Mouse (Mus musculus): ENCODE measurements around the gene Nrbp1. TPM values are rescaled to one million over a fixed set of nuclear protein-coding genes. Genes with fewer than 3 reads are reported as not detected.
A peak's percentile ranks its signal among the peaks of the same experiment; 100 is the strongest.

The Nrbp1 gene
- polyA plus RNA-seq, 1 experiment from 2014 or later = 96.4 TPM

DNA sequence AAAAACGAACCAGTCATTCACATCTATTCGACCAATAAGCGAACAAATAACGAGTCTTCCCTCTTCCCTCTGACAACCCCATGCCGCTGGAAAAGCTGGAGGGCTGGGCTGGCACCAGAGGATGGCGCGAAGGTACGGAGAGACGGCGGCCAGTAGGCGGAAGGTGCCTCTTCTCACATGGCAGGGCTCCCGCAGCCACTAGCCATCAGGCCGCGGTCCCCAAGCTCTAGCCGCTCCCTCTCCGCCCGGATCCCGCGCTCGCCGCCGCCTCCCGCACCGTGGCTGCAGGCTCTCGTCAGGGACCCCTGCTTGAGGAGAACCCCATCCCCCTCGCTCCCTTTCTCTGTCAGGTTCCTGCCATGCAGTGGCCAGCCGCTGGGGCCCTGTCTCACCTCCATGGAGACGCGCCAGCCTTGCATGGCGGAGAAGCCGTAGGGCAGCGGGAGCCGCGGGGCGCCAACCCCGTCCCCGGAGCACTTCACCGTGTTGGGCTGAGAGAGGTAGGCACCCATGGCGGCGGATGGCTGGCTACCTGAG lies 20.7 kb upstream of the Nrbp1 start:
- H3K9me3 ChIP-seq (ENCODE audit: control insufficient read depth) = no peaks in the 10 kb centered on the region
- H3K27ac ChIP-seq (ENCODE audit: low read depth, low read length) = peak overlapping the region; percentile 92
- no peaks in the 10 kb centered on the region for H3K4me1 ChIP-seq (replicated peaks; ENCODE audit: control insufficient read depth, insufficient read depth, low read length)
- no peaks in the 10 kb centered on the region for H3K36me3 ChIP-seq (ENCODE audit: control insufficient read depth, insufficient read depth)
- no peaks in the 10 kb centered on the region for H3K27me3 ChIP-seq (replicated peaks; ENCODE audit: control insufficient read depth, insufficient read depth, low read length)
- peak; percentile 62 for ATAC-seq
- H3K9ac ChIP-seq (ENCODE audit: low read depth, low read length) = peak overlapping the region; percentile 74
- peak overlapping the region; percentile 84 for H3K4me3 ChIP-seq (ENCODE audit: low read depth, low read length)
- under 1% methylated on average over 40 of the region's 40 CpGs for WGBS
- peak overlapping the region; percentile 87 for H3K4me2 ChIP-seq (replicated peaks; ENCODE audit: low read depth)
- TF ChIP-seq CTCF (IDR thresholded peaks at IDR 0.05; ENCODE audit: low read depth) = peak; percentile 8

DNA sequence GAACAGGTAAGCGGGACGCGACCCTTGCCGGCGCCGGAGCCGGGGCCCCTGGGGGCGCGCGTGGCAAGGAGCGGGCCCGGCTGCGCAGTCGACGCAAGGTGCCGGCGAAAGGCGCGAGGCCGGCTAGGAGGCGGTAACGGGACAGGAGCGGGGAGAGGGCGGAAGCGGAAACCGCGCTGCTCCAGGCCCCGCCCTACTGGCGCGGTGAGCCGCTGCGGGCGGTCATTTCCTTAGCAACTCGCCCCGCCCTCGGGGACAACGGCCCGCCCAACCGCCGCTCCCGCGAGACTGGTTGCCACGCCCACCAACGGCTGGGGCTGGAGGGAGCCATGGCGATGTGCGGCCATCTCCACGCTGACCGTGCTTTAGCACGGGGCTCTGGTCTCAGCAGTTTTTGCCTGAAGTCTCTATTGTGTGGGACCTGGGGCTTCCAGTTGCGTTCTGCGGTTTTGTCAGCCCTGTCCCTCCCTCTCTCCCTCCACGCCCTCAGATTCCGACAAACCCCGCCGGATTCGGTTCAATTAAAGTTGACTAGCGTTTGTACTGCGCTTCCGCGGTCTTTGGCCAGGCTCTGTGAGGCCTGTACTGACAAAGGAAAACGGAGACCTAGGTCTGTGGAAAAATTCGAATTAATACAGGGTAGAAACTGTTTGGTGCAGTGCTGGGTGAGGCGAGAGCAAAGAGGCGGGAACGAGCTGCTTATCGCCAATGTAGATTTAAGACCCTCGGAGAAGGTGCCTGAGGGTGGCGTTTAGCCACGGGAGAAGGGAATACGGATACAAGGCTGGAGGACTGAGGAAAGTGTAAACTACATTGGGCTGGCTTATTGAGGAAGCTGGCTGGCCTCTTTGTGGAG lies 20.0 kb upstream of the Nrbp1 start, which contains the start of gene Ppm1g:
TSS of gene Ppm1g (minus strand) at position 240 of the 856 bp plus-strand sequence.
- H3K4me1 ChIP-seq (replicated peaks; ENCODE audit: control insufficient read depth, insufficient read depth, low read length) = no peaks in the 10 kb centered on the region
- under 1% methylated on average over 66 of the region's 70 CpGs for WGBS
- H3K4me3 ChIP-seq (ENCODE audit: low read depth, low read length) = peak within 1 kb of the TSS; percentile 84
- peak within 1 kb of the TSS; percentile 87 for H3K4me2 ChIP-seq (replicated peaks; ENCODE audit: low read depth)
- H3K36me3 ChIP-seq (ENCODE audit: control insufficient read depth, insufficient read depth) = no peaks in the 10 kb centered on the region
- TF ChIP-seq CTCF (IDR thresholded peaks at IDR 0.05; ENCODE audit: low read depth) = peak; percentile 29; the same call in 1 of the 2 replicates
- ATAC-seq = peak; percentile 95
- H3K27me3 ChIP-seq (replicated peaks; ENCODE audit: control insufficient read depth, insufficient read depth, low read length) = no peaks in the 10 kb centered on the region
- H3K9me3 ChIP-seq (ENCODE audit: control insufficient read depth) = no peaks in the 10 kb centered on the region
- peak within 1 kb of the TSS; percentile 92 for H3K27ac ChIP-seq (ENCODE audit: low read depth, low read length)
- H3K9ac ChIP-seq (ENCODE audit: low read depth, low read length) = peak within 1 kb of the TSS; percentile 74

DNA sequence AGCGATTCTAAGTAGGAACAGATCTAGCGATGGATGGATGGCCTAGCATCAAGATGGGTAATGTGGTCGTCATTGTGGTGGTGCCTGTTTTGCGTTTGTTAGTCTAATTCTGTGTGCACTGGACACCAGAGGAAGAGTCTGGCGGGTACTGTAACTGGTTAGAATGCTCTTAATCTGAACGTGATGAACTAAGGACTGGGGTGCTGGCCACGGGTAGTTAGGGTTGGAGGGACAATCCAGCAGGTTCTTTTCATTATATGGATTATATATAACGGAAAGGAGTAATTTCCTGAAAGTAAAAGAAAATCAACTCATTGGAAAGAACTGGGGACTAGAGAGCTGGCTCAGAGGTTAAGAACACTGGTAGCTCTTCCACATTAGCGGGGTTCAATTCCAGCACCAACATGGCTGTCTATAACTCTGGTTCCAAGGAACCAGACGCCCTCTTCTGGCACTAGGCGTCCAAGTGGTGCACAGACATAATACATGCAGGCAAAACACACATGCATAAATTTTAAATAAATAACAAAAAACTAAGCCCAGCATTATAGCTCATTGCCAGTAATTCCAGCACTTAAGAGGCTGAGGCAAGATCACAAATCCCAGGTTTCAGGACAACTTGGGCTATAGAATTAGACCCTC lies 19.2 kb upstream of the Nrbp1 start:
- 15% methylated on average over 11 of the region's 11 CpGs for WGBS
- peak overlapping the region; percentile 84 for H3K4me3 ChIP-seq (ENCODE audit: low read depth, low read length)
- peak overlapping the region; percentile 54 for H3K9ac ChIP-seq (ENCODE audit: low read depth, low read length)
- H3K4me1 ChIP-seq (replicated peaks; ENCODE audit: control insufficient read depth, insufficient read depth, low read length) = no peaks in the 10 kb centered on the region
- H3K27ac ChIP-seq (ENCODE audit: low read depth, low read length) = peak overlapping the region; percentile 75
- peak; percentile 70 for TF ChIP-seq CTCF (IDR thresholded peaks at IDR 0.05; ENCODE audit: low read depth)
- no peaks in the 10 kb centered on the region for H3K36me3 ChIP-seq (ENCODE audit: control insufficient read depth, insufficient read depth)
- no peaks in the 10 kb centered on the region for H3K9me3 ChIP-seq (ENCODE audit: control insufficient read depth)
- no peak for ATAC-seq
- no peaks in the 10 kb centered on the region for H3K27me3 ChIP-seq (replicated peaks; ENCODE audit: control insufficient read depth, insufficient read depth, low read length)
- H3K4me2 ChIP-seq (replicated peaks; ENCODE audit: low read depth) = peak overlapping the region; percentile 87

DNA sequence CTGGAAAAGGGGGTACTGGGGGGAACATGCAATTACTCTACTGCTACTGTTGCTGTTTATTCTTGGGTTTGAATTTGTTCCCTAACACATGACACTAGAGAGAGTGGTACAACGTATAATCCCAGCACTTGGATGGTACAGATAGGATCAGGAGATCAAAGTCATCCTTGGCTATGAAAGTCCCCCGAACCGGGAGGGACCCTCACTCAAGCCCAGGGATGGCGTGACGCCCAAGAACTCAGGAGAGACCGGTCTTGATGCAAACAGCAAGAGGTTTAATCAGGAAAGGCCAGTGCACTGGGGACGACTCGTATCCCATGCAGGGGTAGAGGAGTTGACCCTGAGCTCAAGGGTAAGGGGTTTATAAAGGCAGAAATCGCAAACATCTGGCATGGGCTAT lies 18.0 kb upstream of the Nrbp1 start:
- no peak for ATAC-seq
- Histone ChIP-seq H3K4me1 (replicated peaks; ENCODE audit: control insufficient read depth, insufficient read depth, low read length) (no peaks in the 10 kb centered on the region), H3K27ac (ENCODE audit: low read depth, low read length) (no peak overlapping the region), H3K27me3 (replicated peaks; ENCODE audit: control insufficient read depth, insufficient read depth, low read length) (no peaks in the 10 kb centered on the region), H3K4me3 (ENCODE audit: low read depth, low read length) (no peak overlapping the region), H3K36me3 (ENCODE audit: control insufficient read depth, insufficient read depth) (no peaks in the 10 kb centered on the region), H3K9me3 (ENCODE audit: control insufficient read depth) (no peaks in the 10 kb centered on the region), H3K4me2 (replicated peaks; ENCODE audit: low read depth) (no peak overlapping the region), H3K9ac (ENCODE audit: low read depth, low read length) (no peak overlapping the region)
- TF ChIP-seq CTCF (IDR thresholded peaks at IDR 0.05; ENCODE audit: low read depth) = no peak
- WGBS = 95% methylated on average over 9 of the region's 9 CpGs

DNA sequence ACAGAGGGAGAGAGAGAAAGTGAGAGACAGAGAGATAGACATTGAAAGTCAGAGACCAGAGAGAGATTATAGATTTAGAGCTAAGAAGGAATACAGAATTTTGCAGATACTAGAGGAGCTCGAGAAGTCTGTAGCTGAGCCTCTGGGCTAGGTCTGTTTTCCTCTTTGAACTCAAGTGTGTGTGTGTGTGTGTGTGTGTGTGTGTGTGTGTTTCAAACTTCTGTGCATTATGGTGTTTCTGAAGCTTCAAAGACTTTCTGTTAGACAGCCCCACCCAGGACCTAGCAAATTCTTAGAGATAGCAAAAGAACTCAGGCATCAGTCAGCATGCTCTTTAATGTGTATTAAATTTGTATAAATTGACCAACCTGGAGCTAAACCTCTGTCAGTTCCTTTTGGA lies 14.0 kb upstream of the Nrbp1 start:
- no peak for TF ChIP-seq CTCF (IDR thresholded peaks at IDR 0.05; ENCODE audit: low read depth)
- H3K36me3 ChIP-seq (ENCODE audit: control insufficient read depth, insufficient read depth) = no peaks in the 10 kb centered on the region
- H3K4me2 ChIP-seq (replicated peaks; ENCODE audit: low read depth) = no peak overlapping the region
- no peak overlapping the region for H3K9ac ChIP-seq (ENCODE audit: low read depth, low read length)
- H3K4me1 ChIP-seq (replicated peaks; ENCODE audit: control insufficient read depth, insufficient read depth, low read length) = no peaks in the 10 kb centered on the region
- no peaks in the 10 kb centered on the region for H3K9me3 ChIP-seq (ENCODE audit: control insufficient read depth)
- H3K27me3 ChIP-seq (replicated peaks; ENCODE audit: control insufficient read depth, insufficient read depth, low read length) = no peaks in the 10 kb centered on the region
- no peak overlapping the region for H3K4me3 ChIP-seq (ENCODE audit: low read depth, low read length)
- 53% methylated on average over 1 of the region's 1 CpGs for WGBS
- ATAC-seq = no peak
- H3K27ac ChIP-seq (ENCODE audit: low read depth, low read length) = no peak overlapping the region

DNA sequence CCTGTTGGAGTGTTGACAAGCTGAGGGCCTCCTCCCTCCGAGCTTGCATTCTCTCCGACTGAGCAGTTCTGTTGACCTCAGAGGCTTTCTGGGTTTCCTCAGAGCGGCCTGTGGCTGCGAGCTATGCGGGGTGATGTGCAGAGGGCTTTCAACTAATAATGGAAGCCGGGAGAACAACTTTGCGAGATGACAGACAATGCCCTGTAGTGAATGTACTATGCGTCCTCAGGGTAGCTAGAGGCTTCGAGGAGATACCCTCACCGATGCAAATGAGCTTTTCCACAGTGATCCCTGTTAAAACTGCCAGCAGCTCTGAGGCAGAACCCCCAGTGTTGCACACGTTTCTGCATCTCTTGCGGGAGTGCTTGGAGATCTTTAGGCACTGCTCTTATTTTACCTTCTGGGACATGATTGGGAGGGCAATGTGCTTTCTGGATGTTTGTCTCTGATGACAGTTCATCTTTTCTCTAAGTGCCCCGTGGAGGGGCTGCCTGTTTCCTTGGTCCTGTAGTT lies 914 bp downstream of the Nrbp1 start:
- Histone ChIP-seq H3K9ac (ENCODE audit: low read depth, low read length) (peak overlapping the region; percentile 98), H3K27me3 (replicated peaks; ENCODE audit: control insufficient read depth, insufficient read depth, low read length) (no peaks in the 10 kb centered on the region), H3K36me3 (ENCODE audit: control insufficient read depth, insufficient read depth) (peaks cover 29% of the 10 kb centered on the region), H3K4me1 (replicated peaks; ENCODE audit: control insufficient read depth, insufficient read depth, low read length) (0 out of 2 replicates have a peak, but pooled peaks cover 7% of the 10 kb centered on the region), H3K27ac (ENCODE audit: low read depth, low read length) (peak overlapping the region; percentile 100), H3K4me3 (ENCODE audit: low read depth, low read length) (peak overlapping the region; percentile 98), H3K9me3 (ENCODE audit: control insufficient read depth) (no peaks in the 10 kb centered on the region), H3K4me2 (replicated peaks; ENCODE audit: low read depth) (peak overlapping the region; percentile 73)
- TF ChIP-seq CTCF (IDR thresholded peaks at IDR 0.05; ENCODE audit: low read depth) = no peak
- ATAC-seq = no peak
- WGBS = under 1% methylated on average over 13 of the region's 13 CpGs

All from intestine, postnatal 0 days (tissue).